Mouse (Mus musculus) lung, postnatal 36 days (tissue): Measurements from ENCODE around the gene Cabcoco1.

Source experiments
- DNase-seq: peaks from one replicate; pipeline ENCODE4 v3.0.0; 2022; ENCODE audit warnings: mixed read lengths

The Cabcoco1 gene

GRCm38 (mm10) chr10:68541139-68541942 lies at the start of gene Cabcoco1:
Gene Cabcoco1, minus strand, starts transcription at chr10:68541896.
- peak; percentile 77 for DNase-seq

GRCm38 (mm10) chr10:68589530-68590252 lies 48.0 kb upstream of the Cabcoco1 start:
- peak; percentile 13 for DNase-seq

GRCm38 (mm10) chr10:68587416-68588040 lies 45.8 kb upstream of the Cabcoco1 start:
- DNase-seq = no peak

- DNase-seq = peak; percentile 28
These were observed 35.6 kb upstream of the Cabcoco1 start for GRCm38 (mm10) chr10:68577321-68577720.

GRCm38 (mm10) chr10:68568172-68568571 lies 26.5 kb upstream of the Cabcoco1 start:
- DNase-seq = no peak

- no peak for DNase-seq
These were observed 20.6 kb upstream of the Cabcoco1 start for GRCm38 (mm10) chr10:68562344-68562743.

GRCm38 (mm10) chr10:68558828-68559219 lies 17.1 kb upstream of the Cabcoco1 start:
- no peak for DNase-seq

- DNase-seq = peak; percentile 76
These were observed 16.6 kb upstream of the Cabcoco1 start for GRCm38 (mm10) chr10:68558105-68558827.

- DNase-seq = no peak
These were observed 12.0 kb upstream of the Cabcoco1 start for GRCm38 (mm10) chr10:68553677-68554076.

- no peak for DNase-seq
These were observed 10.9 kb upstream of the Cabcoco1 start for GRCm38 (mm10) chr10:68552556-68552955.

GRCm38 (mm10) chr10:68551316-68551715 lies 9.6 kb upstream of the Cabcoco1 start:
- DNase-seq = no peak

- no peak for DNase-seq
These were observed 9.1 kb upstream of the Cabcoco1 start for GRCm38 (mm10) chr10:68550668-68551267.

GRCm38 (mm10) chr10:68543107-68543506 lies 1.4 kb upstream of the Cabcoco1 start:
- no peak for DNase-seq

- DNase-seq = no peak
These were observed 286 bp upstream of the Cabcoco1 start for GRCm38 (mm10) chr10:68541943-68542420.

- no peak for DNase-seq
These were observed 1.1 kb downstream of the Cabcoco1 start for GRCm38 (mm10) chr10:68540612-68541011.

- DNase-seq = no peak
These were observed 4.3 kb downstream of the Cabcoco1 start for GRCm38 (mm10) chr10:68537261-68537950.

GRCm38 (mm10) chr10:68529364-68530049 lies 12.2 kb downstream of the Cabcoco1 start:
- DNase-seq = no peak

GRCm38 (mm10) chr10:68528958-68529357 lies 12.7 kb downstream of the Cabcoco1 start:
- DNase-seq = no peak

- DNase-seq = no peak
These were observed 19.6 kb downstream of the Cabcoco1 start for GRCm38 (mm10) chr10:68522106-68522505.

GRCm38 (mm10) chr10:68512433-68513019 lies 29.2 kb downstream of the Cabcoco1 start:
- DNase-seq = no peak

- DNase-seq = no peak
These were observed 34.0 kb downstream of the Cabcoco1 start for GRCm38 (mm10) chr10:68507741-68508140.
